Mouse (Mus musculus) layer of hippocampus, adult 11-12 months (tissue): ENCODE results near the gene Gfi1.

Experiments used
- DNase-seq: peaks from one replicate; pipeline ENCODE4 v3.0.0; 2022; ENCODE audit warnings: low spot score

Gfi1 gene

DNA sequence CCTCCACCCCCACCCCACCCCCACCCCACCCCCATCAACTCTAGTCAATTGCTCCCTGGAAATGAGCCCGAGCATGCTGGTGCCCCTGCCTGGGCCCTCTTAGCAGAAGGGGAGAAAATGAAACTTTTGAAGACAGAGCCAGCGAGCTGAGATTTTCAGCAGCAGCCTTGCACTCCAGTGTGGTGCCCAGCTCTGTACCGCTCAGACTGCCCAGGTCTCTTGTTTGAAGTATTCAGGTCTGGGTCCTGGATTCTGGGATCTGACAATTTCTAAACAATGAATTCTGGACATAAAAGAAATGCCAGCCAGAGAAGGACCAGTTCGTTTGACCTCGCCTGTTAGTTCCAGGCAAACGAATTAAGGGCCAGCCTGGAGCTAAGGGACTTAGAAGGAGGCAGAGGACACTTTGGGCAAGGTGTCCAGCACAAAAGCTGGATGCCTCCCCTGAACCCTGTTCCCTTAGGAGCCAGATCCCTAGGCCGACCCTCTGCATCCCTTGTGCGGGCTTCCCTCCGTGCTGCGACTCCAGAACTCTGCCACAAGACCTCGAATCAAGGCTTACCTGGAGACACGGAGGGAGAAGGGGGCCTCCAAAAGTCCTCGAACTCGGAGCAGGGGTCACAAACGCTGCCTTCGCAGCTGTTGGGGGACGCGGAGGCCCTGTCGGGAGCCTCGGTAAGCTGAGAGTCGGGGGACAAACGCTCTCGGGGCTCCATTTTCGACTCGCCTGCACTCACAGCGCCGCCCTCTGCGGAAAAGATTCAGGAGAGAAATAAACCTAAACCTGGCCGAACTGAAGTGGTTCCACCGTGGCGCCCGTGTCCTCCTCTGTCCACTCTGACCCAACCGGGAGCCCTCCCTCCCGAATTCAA lies 2.9 kb downstream of the Gfi1 start:
- no peak for DNase-seq

DNA sequence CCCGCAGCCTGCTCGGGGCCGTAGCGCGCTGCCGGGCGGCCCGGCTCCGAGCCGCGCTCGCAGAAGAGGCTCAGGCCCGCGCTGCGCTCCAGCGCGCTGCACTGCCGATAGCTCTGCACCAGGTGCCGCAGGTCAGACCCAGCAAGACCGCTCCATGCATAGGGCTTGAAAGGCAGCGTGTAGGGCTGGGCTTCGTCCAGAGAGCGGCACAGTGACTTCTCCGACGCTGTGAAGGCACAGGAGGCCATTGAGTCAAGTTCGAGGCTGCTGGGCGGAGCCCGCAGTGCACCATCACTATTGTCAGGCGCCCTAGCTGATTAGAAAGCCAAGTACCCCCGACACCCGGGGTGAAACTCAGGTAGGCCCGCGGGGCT lies 4.2 kb downstream of the Gfi1 start:
- DNase-seq = no peak

DNA sequence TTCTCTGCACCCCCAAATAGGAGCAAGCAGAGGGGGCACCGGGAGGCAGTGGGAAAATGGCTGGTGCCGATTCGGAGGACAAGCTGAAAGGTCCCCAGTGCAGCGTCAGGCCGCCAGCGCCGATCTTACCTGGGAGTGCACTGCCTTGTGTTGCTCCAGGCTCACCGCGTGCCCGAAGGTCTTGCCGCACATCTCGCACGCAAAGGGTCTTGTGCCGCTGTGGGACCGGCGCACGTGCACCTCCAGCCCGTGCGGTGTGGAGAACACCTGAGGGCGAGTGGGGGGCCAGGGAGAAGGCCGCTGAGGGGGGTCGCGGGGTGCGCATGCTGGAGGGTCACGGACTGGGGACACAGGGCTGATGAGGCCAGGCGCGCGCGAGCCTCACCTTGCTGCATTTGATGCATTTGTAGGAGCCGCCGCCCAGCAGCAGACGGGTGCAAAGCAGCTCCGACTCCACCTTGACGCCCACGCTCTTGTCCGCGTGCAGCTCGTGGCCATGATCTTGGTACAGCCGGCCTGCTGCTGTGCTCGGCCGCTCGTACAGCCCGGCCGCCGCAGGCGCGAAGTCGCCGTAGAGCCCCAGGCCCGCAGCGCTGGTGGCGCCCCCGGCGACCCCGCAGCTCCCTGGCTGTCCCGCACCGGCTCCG lies 4.7 kb downstream of the Gfi1 start:
- DNase-seq = no peak

DNA sequence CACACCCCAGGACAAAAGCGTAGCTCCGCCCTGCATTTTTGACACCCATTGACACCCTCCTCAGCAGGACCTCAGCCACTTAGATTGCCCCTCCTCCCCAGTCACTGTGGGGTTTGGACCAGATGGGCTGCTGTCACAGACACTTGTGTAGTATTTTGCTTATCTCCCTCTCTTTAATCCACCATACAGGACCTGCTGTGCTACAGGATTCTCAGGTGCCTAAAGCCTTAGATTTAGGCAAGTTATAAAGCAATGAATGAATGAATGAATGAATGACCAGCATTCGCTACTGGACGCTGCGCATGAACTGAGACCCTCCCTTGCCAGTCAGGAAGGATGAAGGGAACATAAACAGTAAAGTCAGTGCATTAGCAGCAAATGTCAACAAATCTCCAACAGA lies 5.3 kb downstream of the Gfi1 start:
- no peak for DNase-seq

DNA sequence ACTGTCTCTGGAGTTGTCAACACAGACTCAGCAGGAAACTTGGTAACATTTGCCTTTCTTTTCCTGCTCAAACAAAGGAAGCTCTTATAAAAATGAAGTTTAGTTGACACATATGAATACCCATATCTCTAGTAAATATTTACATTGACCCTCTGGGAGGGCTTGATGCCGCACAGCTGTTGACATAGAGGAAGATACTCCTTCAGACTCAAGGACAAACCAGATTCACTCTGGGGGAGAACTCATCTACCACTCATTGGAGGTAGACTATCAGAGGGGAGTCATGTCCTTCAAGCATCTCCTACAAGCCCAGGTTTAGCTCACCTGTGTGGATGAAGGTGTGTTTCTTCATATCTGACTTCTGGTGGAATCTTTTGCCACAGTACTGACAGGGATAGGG lies 6.0 kb downstream of the Gfi1 start:
- no peak for DNase-seq

DNA sequence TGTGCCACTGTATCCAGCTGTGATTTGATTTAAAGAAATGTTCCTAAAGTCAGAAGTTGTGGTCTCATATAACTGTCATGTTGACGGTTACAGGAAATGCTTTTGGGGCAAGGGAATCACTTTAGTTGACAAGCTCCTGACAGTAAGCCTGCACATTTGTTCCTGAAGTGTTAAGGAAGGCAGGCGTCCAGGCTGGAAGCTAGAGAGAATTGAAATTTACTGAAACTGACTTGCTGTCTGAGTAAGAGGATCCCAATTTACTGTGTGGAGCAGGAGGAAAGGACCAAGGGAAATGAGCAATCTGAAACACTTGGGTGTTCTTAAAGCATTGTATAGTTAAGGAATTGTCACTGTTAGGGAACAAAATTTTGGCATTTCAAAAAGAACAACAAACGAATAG lies 6.6 kb downstream of the Gfi1 start:
- DNase-seq = no peak

DNA sequence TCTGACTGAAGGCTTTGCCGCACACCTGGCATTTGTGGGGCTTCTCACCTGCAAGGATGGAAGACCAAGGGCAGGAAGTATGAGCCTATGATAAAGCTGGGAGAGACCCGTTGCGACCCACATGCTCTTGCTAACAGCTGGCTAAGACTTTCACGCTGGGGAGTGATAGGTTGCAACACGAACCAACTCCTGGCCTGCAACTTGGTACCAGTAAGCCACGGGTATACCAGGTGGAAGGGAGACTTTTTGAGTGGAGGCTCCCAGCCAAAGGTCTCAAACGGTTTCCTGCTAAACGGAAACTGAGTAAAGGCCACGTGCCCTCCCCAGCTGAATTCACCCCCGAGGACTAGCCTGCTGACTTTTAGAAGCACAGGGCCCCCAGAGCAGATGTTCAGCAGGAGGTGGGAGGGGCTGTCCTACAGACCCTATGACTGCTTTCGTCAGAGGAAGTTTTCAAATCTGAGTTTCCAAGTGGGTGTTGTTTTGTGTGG lies 7.9 kb downstream of the Gfi1 start:
- no peak for DNase-seq

DNA sequence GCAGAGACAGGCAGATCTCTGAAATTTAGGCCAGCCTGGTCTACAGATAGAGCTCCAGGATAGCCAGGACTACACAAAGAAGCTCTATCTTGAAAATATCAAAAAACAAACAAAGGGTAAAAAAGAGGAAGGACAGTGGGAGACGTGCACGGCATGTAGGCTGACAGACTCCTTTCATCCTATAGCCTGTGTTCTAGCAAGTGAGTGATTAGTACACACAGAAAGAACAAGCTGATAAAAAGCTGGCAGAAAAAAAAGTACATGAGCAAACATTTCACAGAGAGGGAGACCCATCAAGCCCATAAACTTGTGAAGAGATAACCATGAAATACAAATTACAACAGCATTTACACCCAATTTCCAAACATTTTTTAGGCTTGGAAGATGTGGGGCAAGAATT lies 14.1 kb downstream of the Gfi1 start:
- no peak for DNase-seq

DNA sequence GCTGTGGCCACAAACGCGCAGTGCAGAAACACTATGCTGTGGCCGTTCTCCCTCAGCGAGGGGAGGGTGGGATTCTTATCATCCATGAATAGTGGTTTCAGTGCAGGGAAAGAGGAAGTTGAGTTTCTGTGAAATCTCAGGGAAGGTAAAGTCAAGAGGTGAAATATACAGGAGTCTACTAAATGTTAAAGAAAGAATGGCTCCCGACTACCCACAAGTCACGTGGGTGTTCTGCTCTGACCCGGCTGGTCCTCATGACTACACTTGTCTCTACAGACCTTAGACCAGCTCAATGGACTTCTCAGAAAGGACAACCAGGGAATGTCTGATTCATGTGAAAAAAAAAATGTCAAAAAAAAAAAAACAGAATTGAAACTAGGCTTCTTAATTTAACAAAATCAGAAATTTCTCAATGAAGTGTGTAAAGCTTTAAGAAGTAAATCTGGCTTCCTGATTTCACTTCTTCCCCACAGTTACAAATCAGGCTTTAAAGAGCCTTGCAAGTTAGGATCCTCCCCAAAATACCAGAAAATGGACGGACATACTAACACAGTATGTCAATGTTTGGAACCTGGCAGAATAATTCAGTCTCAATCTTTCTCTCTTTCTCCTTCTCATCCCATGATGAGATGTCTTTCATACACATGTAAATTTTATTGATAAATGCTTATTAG lies 17.6 kb downstream of the Gfi1 start:
- no peak for DNase-seq

DNA sequence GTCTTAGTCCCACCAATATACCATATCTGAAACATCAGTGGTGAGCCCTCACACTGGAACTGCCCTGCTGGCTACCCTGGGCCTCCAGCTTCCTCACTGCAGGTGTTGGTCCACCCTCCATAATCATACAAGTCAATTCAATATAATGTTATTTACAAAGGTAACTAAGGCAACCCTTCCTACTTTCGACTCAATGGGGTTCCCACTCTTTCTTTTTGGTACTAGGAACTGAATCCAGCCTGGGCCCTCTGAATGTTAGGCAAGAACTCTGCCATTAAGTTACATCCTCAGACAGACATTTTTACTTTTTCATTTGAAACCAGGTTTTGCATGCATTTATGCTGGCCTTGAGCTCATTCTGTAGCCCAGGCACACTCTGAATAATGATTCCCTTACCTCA lies 19.6 kb downstream of the Gfi1 start:
- DNase-seq = no peak

DNA sequence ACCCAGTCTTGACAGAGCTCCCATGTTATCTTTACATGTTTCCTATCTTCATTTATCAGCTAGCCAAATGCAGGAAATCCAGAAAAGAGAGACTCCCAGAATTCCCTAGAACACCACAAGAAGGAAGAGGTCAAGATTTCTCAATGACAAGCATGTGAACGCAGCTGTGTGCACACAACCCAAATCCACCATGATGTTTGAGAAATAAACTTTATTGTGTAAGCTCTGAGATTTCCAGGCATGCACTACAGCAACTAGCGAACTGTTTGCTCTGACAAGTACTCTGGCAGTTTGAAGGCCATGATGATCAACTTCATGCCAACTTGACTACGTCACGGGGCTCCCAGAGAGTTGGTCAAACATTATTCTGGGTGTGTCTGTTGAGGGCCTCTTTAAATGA lies 20.1 kb downstream of the Gfi1 start:
- no peak for DNase-seq

DNA sequence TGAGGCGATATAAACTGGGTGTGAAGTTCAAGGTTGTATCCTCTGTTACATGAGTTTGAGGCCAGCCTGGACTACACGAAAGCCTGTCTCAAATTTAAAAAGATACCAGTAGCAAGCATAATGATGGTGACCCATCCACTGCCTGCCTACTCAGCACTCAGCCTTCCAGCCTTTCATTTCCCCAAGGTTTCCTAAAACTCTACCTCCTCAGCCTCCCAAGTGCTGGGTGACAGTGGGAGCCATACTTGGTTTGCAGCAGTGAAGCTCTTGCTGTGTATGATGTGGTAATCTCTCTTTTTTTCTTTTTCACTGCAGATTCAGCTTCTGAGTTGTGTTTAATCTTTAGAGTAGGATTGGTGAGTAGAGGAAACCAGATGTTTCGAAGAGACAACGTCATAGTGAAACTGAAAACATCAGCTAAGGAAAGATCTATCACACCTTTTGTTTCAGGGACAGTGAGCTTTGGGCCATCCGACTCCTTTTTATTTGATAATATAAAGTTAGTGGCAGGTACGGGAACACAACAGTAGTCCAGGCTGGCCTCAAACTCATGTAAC lies 22.6 kb downstream of the Gfi1 start:
- no peak for DNase-seq

DNA sequence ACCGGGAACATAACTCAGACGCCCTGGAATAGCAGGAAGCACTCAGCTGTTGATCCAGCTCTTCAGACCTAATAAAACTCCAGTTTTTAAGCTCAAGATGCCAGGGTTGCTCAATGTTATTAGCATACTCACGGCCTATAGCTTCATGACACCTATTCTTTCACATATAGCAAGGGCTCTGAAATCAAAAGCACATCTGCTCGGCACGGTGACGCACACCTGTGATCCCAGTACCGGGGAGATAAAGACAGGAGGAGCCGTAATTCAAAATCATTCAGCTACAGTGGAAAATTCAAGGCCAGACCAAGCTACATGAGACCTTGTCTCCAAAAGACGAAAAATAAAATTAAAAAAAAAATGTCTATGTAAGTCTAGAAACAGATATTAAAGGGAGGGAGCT lies 24.2 kb downstream of the Gfi1 start:
- no peak for DNase-seq

DNA sequence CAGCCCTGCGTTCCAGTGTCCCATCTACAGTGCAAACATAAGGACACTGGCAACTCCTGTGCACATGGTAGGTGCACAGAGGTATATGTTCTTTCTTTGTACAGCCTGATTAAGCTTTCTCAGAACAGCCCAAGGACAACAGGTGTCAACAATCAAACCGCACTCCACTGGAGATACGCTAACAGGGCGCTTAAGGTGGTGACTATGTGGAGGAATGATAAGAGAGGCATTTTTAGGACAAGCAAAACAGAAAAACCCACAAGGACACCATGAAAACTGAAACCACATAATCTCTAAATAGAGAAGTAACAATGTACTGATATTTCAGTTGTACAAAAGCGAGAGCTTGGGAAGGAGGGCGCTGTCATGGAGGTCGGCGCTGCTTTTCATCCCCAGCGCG lies 25.0 kb downstream of the Gfi1 start:
- no peak for DNase-seq

DNA sequence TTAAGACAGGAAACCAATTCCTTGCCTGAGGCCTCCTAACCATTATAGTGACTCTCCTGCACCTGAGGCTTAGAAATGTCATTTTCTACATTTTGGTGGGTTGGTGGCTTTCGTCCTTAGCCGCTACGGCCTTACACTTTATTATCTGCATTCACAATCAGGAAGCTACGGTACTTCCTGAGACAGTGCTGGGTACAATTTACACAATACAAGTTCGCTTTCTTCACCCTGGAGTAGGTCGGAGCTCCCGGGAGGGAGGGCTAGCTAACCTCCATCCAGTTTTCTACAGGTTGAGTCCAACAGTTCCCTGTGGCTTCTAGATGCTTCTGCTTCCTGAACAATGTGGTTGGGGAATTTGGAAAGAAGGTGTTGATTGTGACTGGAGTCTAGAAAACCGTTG lies 26.9 kb downstream of the Gfi1 start:
- no peak for DNase-seq

DNA sequence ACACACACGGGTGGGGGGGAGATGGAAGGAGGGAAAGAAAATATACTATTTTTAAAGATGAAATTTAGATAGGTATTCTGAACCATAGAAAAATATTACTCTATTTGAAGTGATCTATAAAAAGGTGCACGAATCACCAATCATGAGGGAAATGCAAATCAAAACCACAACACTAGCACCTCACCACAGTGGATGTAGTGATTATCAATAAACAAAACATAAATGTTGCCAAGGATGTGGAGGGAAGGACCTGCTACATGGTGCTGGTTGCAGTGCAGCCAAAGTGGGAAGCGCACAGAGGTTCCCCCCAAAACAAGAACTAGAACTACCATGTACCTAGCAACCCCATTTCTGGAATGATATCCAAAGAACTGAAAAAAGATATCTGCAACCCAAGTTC lies 30.8 kb downstream of the Gfi1 start:
- DNase-seq = no peak

DNA sequence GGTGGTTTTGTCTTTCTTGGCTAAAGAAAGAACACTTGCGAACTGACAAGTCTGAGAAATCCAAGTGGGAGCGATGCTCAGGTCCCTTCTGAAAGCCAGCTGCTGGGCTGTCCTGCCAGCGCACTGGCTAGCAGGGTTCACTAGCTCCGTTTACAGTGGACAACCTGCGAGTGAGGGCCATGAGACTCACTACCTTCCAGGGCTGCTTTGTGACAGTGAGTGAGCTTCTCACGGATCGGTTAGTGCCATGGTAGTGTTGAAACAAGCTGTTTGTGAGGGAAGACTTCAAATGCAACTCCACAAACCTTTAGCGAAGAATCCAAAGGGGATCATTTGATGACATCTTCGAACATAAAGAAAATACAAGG lies 37.4 kb downstream of the Gfi1 start:
- no peak for DNase-seq

DNA sequence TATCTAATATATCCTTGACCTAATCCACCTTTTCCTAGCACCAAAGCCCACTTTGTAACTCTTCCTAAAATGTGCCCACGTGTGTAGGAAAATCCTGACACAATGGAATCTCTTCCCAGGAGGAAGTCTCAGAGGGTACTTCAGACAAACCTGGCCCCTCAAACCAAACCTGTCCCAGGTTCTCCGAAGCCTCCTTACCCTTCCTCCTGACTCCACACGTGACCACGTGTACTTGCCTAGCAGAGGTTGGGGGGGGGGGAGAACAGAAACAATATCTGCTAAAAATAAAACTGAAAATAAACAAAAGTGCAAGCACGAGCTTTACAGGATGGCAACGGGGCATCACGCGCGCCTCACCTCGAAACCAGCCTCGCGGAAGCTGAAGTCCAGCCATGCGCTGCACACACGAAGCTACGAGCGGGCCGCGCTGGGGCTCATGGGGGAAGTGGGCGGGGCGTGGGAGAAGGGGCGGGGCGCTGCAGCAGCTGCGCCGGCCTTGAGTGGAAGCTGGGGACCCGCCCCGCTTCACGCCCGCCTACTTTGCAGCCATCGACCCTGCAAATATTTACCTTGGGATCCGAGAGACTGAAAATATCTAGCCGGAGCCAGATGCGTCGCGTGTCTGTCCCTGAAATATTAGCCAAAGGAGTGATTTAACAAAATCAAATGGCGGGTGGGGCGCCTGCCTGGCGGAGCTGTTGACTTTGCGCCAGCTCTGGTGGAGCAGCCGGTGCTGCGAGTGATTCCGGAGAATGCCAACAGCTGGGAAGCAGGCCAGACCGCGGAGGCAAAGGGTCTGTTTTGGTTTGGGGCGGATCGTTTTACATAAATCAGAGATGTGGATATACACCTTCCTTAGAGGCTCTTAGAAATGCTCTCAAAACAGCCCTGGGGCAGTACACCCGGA lies 38.0 kb downstream of the Gfi1 start:
- DNase-seq = peak; percentile 50

DNA sequence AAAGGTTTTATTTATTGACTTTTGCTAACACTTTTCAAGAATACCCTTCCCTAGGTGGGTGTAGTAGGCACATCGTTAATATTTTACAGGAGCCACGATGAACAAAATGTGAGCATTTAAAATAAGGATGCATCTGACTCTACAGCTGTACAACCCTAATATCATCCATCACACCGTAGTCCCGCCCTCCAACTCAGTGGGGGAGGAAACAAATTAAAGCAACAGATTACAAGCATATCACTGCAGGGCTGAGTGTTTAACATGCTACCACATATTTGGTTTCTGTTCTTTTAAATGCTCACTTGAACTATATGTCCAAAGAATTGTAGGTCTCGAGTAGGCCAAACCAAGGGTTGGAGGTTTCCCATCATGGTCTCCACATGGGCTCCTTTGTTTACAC lies 38.7 kb downstream of the Gfi1 start:
- DNase-seq = no peak

DNA sequence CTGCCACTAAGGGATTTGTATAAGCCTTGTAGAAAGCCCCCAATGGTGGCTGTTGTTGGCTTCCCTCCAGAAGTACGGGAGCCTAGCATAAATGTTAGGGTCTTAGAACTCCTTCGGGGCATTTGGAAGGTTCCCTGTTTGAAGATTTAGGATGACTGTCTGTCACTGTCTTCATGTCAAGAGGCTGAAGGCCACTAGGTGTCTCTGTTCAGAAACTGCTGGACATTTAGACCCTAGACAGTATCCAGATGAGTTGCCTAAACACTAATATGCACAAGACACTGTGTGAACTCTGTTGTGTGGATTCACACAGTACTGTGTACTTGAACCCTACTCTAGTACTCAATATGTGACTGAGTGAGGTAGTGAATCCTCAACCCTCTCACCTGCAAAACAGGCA lies 41.5 kb downstream of the Gfi1 start:
- no peak for DNase-seq

DNA sequence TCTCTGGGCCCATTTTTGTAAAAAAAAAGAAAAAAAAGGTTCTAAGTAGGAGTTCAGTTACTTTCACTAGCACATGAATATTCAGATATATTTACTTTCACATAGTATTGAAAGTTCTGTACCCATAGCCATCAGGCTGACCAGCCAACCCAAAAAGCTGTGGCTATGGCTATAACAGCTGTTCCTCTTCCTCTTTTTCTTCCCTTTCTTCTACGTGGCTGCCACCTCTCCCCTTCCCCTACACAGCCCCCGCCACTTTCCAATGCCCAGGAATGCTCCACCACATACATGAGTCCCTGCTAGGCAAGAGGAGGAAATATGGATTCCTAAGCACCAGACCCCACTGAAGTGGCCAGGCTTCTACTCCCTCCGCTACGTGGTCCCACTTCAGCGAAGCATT lies 44.5 kb downstream of the Gfi1 start:
- no peak for DNase-seq

DNA sequence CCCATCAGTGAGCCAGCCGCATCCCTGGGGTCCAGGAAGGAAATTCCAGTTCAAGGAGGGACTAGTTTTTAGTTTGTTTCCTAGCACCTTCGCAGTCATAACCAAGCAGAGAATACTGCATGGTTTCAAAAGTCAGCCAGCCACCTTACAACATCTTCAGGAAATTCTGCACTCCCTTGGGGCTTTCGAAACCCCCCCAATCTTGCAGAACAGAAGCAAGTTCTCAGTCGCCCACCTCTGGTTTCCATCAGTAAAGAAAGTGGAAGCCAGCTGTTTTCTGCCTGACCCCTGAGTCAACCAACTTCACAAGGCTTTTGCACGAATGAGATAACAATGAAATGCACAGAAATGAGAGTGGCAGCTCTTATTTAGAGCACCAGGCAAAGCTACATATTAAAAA lies 47.4 kb downstream of the Gfi1 start:
- no peak for DNase-seq
